Comparison of ENCODE assay signal across 24 mouse cellular contexts in genomic region chr5:150794181-150794580, GRCm38 (mm10).
"Had no signal": no experiment of that assay in that cellular context is flagged by ENCODE, and none has a peak within 500 bp of the region (broad histone marks: within the 10 kb centered on the region; RNA-seq: fewer than 3 reads in every experiment).

No protein-coding gene starts in this region.

- H3K9ac ChIP-seq: heart, embryonic 12.5 days; hindbrain, embryonic 12.5 days; hindbrain, embryonic 14.5 days; intestine, embryonic 15.5 days; limb, embryonic 12.5 days had no signal

- DNase-seq: gastrocnemius, adult 2 months; gastrocnemius, postnatal 10 days; gastrocnemius, postnatal 25 days; heart, adult 18-20 months; heart, postnatal 10 days; heart, postnatal 4 days; kidney, adult 18-20 months; kidney, adult 8-10 months; kidney, postnatal 10 days; kidney, postnatal 25 days; kidney, postnatal 4 days had no signal

- H3K27me3 ChIP-seq: heart, embryonic 12.5 days; hindbrain, embryonic 12.5 days; intestine, embryonic 15.5 days; limb, embryonic 12.5 days had no signal

- H3K4me3 ChIP-seq: gastrocnemius, adult 2 months; heart, embryonic 10.5 days; heart, embryonic 12.5 days; hindbrain, embryonic 10.5 days; hindbrain, embryonic 12.5 days; intestine, embryonic 15.5 days; layer of hippocampus, adult 2 months; left cerebral cortex, adult 2 months; limb, embryonic 10.5 days; limb, embryonic 12.5 days had no signal

- H3K4me1 ChIP-seq: heart, embryonic 10.5 days; heart, embryonic 12.5 days; hindbrain, embryonic 10.5 days; hindbrain, embryonic 12.5 days; intestine, embryonic 15.5 days; limb, embryonic 10.5 days; limb, embryonic 12.5 days had no signal

- ATAC-seq: hindbrain, embryonic 16.5 days; inflammation-experienced regulatory T-cells, adult 6 months; intestine, embryonic 15.5 days; intestine, postnatal 0 days had no signal

- H3K9me3 ChIP-seq: heart, embryonic 10.5 days; heart, embryonic 12.5 days; hindbrain, embryonic 10.5 days; hindbrain, embryonic 12.5 days; intestine, embryonic 15.5 days; limb, embryonic 10.5 days; limb, embryonic 12.5 days had no signal

- H3K4me2 ChIP-seq: heart, embryonic 12.5 days; hindbrain, embryonic 12.5 days; hindbrain, embryonic 14.5 days; intestine, embryonic 15.5 days; limb, embryonic 12.5 days had no signal

- H3K27ac ChIP-seq: gastrocnemius, adult 2 months; heart, embryonic 10.5 days; hindbrain, embryonic 10.5 days; hindbrain, embryonic 12.5 days; hindbrain, embryonic 14.5 days; intestine, embryonic 15.5 days; layer of hippocampus, adult 2 months; left cerebral cortex, adult 2 months; limb, embryonic 10.5 days; limb, embryonic 12.5 days had no signal
